Mouse (Mus musculus) G1E (cell line): Measurements from ENCODE around the gene Igsf1. TPM values are rescaled to one million over a fixed set of nuclear protein-coding genes. Genes with fewer than 3 reads are reported as not detected.

Experiments used
- ATAC-seq: 2 replicates; pipeline ENCODE4 v1.8.0; 2016; ENCODE audit warnings: mild to moderate bottlenecking; ENCODE audit not compliant: insufficient number of reproducible peaks, poor library complexity, low FRiP score, severe bottlenecking; ENCODE audit errors: extremely low read depth
- DNase-seq: peaks from one replicate; pipeline ENCODE4 v3.0.0; 2012; ENCODE audit warnings: low spot score
- H3K27me3 ChIP-seq: 2 replicates; pipeline ENCODE4 v1.6.1; 2012; ENCODE audit warnings: mild to moderate bottlenecking, low read length, inconsistent platforms; ENCODE audit not compliant: insufficient read depth
- H3K36me3 ChIP-seq: replicated peaks from 2 replicates; pipeline ENCODE3; 2012; ENCODE audit warnings: mild to moderate bottlenecking, inconsistent platforms
- H3K4me1 ChIP-seq: 2 replicates; pipeline ENCODE4 v1.6.1; 2012; ENCODE audit warnings: low read depth, low read length, inconsistent platforms, mixed read lengths; ENCODE audit not compliant: insufficient read depth
- H3K4me3 ChIP-seq: 2 replicates; pipeline ENCODE4 v1.5.1; 2012; ENCODE audit warnings: low read depth, mild to moderate bottlenecking, inconsistent platforms, low read length, moderate library complexity, mixed read lengths
- H3K9me3 ChIP-seq: replicated peaks from 2 replicates; pipeline ENCODE4 v1.6.1; 2012; ENCODE audit warnings: inconsistent platforms
- CTCF ChIP-seq: IDR thresholded peaks from 2 replicates; pipeline ENCODE4 v1.5.1; 2012; ENCODE audit warnings: low read depth, low read length, inconsistent platforms, mixed read lengths
- GATA1 ChIP-seq: IDR thresholded peaks from 2 replicates; pipeline ENCODE4 v1.6.1; 2012; ENCODE audit warnings: borderline replicate concordance, low read length, inconsistent platforms, mixed read lengths
- GATA2 ChIP-seq: IDR thresholded peaks from 2 replicates; pipeline ENCODE4 v1.6.1; 2012; ENCODE audit warnings: low read depth, low read length, inconsistent platforms, borderline replicate concordance
- POLR2AphosphoS5 ChIP-seq: IDR thresholded peaks from 2 replicates; pipeline ENCODE4 v1.6.1; 2012; ENCODE audit warnings: low read depth, low read length, inconsistent platforms; ENCODE audit not compliant: insufficient replicate concordance
- TAL1 ChIP-seq: conservative IDR thresholded peaks from 2 replicates; pipeline ENCODE4 v1.6.1; 2012; ENCODE audit warnings: low read depth, low read length, inconsistent platforms, mixed read lengths
- polyA plus RNA-seq: library from polyadenylated mRNA; stranded (reverse); fragments of >175 nt; gene quantifications from 2 replicates; pipeline ENCODE4 v1.2.3, GENCODE M21; 2012
- total RNA-seq, 2 experiments: library from RNA; stranded (forward) in 1 of 2; stranded (reverse) in 1 of 2; fragments of 200-1000 nt in 1 of 2; fragments of >200 nt in 1 of 2; fragmentation: Nextera tagmentation in 1 of 2; gene quantifications; 2 replicates each; pipeline ENCODE4 v1.2.3; 2014 to 2017

Igsf1 gene
- total RNA-seq (2014; fragmentation: Nextera tagmentation) (not detected in 2 replicates), total RNA-seq (2017) (not detected in 2 replicates), polyA plus RNA-seq (not detected in 2 replicates)

DNA sequence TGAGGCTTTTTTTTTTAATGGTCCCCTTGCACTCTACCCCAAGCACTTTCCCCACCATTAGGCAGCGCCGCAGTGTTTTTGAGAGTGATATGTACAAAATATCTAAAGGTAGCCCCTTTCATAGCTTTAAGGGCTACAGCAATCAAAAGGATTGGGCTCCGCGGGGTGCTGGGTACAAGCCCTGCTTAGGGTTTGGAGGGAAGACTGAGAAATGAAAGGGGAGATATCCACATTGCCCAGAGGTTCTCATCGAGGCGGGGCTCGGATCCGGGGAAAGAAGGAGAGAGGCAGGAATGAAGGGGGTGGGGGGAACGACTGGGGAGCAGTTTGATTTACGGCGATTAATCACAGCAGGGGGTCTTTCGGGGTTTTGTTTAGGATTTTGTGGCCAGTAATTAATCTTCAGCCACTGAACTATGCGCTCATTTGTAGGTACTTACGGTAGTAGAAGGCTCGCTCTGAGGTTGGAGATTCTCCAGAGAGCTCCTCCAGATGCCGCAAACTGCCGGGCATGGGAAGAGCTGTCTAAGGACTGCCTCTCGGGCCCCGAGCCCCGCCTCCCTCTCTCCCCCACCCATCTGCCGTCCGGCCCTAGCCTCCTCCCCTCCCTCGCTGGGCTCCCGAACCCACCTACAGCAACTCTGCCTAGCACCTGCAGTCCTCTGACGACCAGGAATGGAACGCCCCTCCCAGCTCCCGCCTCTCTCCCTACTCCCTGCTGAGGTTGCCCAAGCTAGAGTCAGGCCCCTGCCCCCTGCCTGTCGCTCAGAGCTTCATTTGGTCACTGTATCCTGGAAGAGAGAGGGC lies at the start of gene Igsf1:
Gene Igsf1, minus strand, starts transcription at position 537 of the 807 bp plus-strand sequence.
- Histone ChIP-seq H3K9me3 (no peaks in the 10 kb centered on the region), H3K4me1 (no peaks in the 10 kb centered on the region), H3K4me3 (no peak within 1 kb of the TSS), H3K27me3 (no peaks in the 10 kb centered on the region), H3K36me3 (no peaks in the 10 kb centered on the region)
- TF ChIP-seq TAL1, result no peak
- no peak for TF ChIP-seq POLR2AphosphoS5
- no peak for TF ChIP-seq CTCF
- no peak for TF ChIP-seq GATA2
- no peak for TF ChIP-seq GATA1
- ATAC-seq, result no peak
- DNase-seq, result no peak

DNA sequence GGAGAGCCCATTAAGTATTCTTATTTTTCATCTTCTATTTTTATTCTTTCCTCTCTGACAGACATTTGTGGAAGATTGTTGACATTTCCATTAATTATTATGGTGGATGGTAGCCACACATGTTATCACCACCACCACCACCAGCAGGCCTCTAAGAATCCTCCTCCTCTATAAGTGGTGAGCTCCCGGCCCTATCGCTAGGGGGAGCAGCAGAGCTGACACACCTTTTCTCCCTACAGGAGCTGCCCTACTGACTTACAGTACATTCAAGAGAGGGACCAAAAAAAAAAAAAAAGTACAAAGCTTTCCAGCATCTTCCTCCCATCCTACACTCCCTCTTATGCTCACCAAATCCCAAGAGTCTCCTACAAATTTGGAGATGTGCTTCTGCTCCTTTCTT lies 26.7 kb downstream of the Igsf1 start:
- H3K4me3 ChIP-seq, result no peak overlapping the region
- no peaks in the 10 kb centered on the region for H3K4me1 ChIP-seq
- no peaks in the 10 kb centered on the region for H3K9me3 ChIP-seq
- DNase-seq (no peak), ATAC-seq (no peak)
- H3K27me3 ChIP-seq, result no peaks in the 10 kb centered on the region
- no peaks in the 10 kb centered on the region for H3K36me3 ChIP-seq
- TF ChIP-seq GATA1, result no peak
- no peak for TF ChIP-seq GATA2
- no peak for TF ChIP-seq CTCF
- no peak for TF ChIP-seq TAL1
- no peak for TF ChIP-seq POLR2AphosphoS5

DNA sequence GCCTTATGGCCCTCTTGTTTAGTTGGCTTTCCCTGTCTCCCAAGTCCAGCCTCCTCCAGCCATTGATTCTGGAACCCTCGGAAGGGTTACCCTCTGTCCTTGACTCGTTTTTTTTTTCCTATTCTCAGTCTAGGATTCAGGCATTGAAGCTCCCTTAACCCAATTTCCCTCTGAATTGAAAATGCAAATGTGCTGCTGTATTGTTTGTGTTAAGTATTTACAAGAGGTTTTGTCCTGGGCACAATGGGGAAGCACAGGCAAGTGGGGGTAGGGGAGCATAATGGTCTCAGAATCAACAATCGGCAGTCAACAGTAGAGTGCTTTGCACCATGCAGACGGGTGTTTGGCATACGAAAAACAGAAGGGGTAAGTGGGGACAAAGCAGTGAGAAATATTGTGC lies 52.4 kb downstream of the Igsf1 start:
- Histone ChIP-seq H3K4me1 (no peaks in the 10 kb centered on the region), H3K9me3 (no peaks in the 10 kb centered on the region), H3K27me3 (no peaks in the 10 kb centered on the region), H3K4me3 (no peak overlapping the region), H3K36me3 (no peaks in the 10 kb centered on the region)
- ATAC-seq, result no peak
- TF ChIP-seq GATA1 (no peak), CTCF (no peak), GATA2 (no peak), TAL1 (no peak), POLR2AphosphoS5 (no peak)
- no peak for DNase-seq

DNA sequence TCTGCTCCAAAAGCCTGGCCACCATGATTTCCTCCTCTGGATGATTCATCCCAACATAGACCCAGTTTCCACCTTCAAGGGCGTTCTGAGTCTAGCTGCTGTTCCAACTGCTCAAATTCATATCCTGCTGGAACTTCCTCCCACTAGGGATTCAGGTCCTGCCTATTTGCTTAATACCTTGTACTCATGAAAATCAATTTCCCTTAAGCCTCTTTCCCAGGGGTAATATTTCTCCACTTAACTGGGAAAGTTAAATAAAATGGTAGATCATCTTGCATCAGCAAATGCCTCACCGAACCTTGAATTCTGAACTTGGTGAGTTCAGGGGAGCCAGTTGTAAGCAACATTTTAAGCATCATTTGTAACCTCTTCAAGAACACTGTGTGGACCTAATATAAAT lies 62.6 kb downstream of the Igsf1 start, which contains the start of gene Olfr1321:
Gene Olfr1321, minus strand, starts transcription at position 101 of the 400 bp plus-strand sequence.
- no peak within 1 kb of the TSS for H3K4me3 ChIP-seq
- H3K27me3 ChIP-seq, result no peaks in the 10 kb centered on the region
- H3K9me3 ChIP-seq, result no peaks in the 10 kb centered on the region
- TF ChIP-seq CTCF (no peak), TAL1 (no peak), GATA2 (no peak), POLR2AphosphoS5 (no peak), GATA1 (no peak)
- no peaks in the 10 kb centered on the region for H3K4me1 ChIP-seq
- H3K36me3 ChIP-seq, result no peaks in the 10 kb centered on the region
- ATAC-seq, result no peak
- DNase-seq, result no peak

Other genes starting within 250 kb of the Igsf1 start
- not detected in 2 replicates for gene Olfr1320, start 125.4 kb downstream of the Igsf1 start, total RNA-seq (2014; fragmentation: Nextera tagmentation)
- gene Olfr1320, start 125.4 kb downstream of the Igsf1 start, total RNA-seq (2017), result 0.16 TPM in 1 of 2 replicates, not detected in the other
- not detected in 2 replicates for gene Olfr1320, start 125.4 kb downstream of the Igsf1 start, polyA plus RNA-seq
- not detected in 2 replicates for gene Olfr1321, start 62.7 kb downstream of the Igsf1 start, total RNA-seq (2014; fragmentation: Nextera tagmentation)
- 0.05 TPM in 1 of 2 replicates, not detected in the other for gene Olfr1321, start 62.7 kb downstream of the Igsf1 start, total RNA-seq (2017)
- gene Olfr1321, start 62.7 kb downstream of the Igsf1 start, polyA plus RNA-seq, result not detected in 2 replicates
- not detected in 2 replicates for gene Olfr1322, start 93.7 kb upstream of the Igsf1 start, total RNA-seq (2014; fragmentation: Nextera tagmentation)
- 0.05 TPM in 1 of 2 replicates, not detected in the other for gene Olfr1322, start 93.7 kb upstream of the Igsf1 start, total RNA-seq (2017)
- gene Olfr1322, start 93.7 kb upstream of the Igsf1 start, polyA plus RNA-seq, result not detected in 2 replicates
- not detected in 2 replicates for gene Olfr1323, start 221.6 kb upstream of the Igsf1 start, total RNA-seq (2014; fragmentation: Nextera tagmentation)
- gene Olfr1323, start 221.6 kb upstream of the Igsf1 start, total RNA-seq (2017), result 0.11 and 0.29 TPM in 2 replicates
- not detected in 2 replicates for gene Olfr1323, start 221.6 kb upstream of the Igsf1 start, polyA plus RNA-seq